Mouse (Mus musculus) gastrocnemius, postnatal 36 days (tissue): Measurements from ENCODE around the gene Hormad2. TPM values are rescaled to one million over a fixed set of nuclear protein-coding genes. Genes with fewer than 3 reads are reported as not detected.

Experiments used
- DNase-seq, 2 experiments: peaks; one replicate each; pipeline ENCODE4 v3.0.0; 2022
- intact Hi-C: fragments of 180-260 bp; cut with DNase I; formaldehyde crosslinking; loops from one replicate; pipeline ENCODE4 v1.15.1; 2025
- long read RNA-seq, 2 experiments: library from polyadenylated mRNA; stranded (forward); transcript quantifications; one replicate each; pipeline ENCODE4 v2.0.0; 2021
- total RNA-seq, 2 experiments: library from RNA; stranded (reverse); gene quantifications; 2 replicates each; pipeline ENCODE4 v1.2.3; 2021

Gene Hormad2
- total RNA-seq: not detected
- long read RNA-seq, experiment 1, partial matches to known transcripts: 0 of 1 reads
- long read RNA-seq, experiment 1, other reads (novel, unspliced or antisense): 1 of 1 reads
- long read RNA-seq, experiment 2: 0 reads

GRCm38 (mm10) chr11:4440978-4441377 lies at the start of gene Hormad2:
Gene Hormad2, minus strand, starts transcription at chr11:4441105.
- DNase-seq: no peak
- intact Hi-C loops: no loop called here

- intact Hi-C loops: loop anchor here (5.0 kb wide), 1 partner anchor 163 kb away; no protein-coding TSS in a partner anchor
Measured at GRCm38 (mm10) chr11:4489207-4489606, 48.3 kb upstream of the Hormad2 start.

DNA sequence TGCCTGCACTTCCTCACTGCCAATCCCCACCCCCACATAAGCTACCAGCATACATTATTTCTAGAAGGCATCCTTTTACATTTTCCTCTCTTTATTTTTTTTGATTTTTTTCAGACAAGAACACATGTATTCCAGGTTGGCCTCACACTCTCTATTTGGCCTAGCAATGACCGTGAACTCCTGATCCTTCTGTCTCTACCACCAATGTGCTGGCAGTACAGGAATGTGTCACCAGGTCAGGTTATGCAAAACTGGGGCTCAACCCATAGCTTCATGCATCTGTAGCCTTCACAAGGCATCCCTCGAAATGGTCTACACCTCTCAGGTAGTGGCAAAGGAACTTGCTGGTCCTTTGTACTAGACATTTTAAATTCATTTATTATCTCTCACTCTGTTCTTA lies 47.9 kb upstream of the Hormad2 start:
- no peak for DNase-seq
- intact Hi-C loops: loop anchor here (5.0 kb wide), 1 partner anchor 164 kb away; no protein-coding TSS in a partner anchor

More at GRCm38 (mm10) chr11:4489207-4489606, 48.3 kb upstream of the Hormad2 start:
- no peak for DNase-seq

DNA sequence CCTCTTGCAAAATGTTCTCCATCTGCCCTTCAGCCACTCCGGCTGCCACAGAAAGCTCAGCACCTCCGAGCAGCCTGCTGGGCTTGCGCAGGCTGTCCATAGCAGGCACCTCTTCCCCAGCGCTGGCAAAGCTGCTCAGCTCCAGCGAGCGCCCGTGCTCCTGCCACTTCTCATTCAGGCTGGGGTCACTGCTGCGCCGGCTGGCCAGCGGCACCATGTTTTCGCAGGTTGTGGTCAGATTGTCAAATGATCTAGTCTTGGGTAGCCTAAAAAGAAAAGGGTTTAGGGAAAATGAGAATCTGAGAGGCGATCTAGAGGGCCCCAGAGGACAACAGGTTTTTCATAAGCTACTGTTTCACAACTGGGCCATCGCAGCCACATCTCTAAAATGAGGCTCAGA lies 47.5 kb upstream of the Hormad2 start:
- no peak for DNase-seq
- intact Hi-C loops: loop anchor here (5.0 kb wide), 1 partner anchor 164 kb away; no protein-coding TSS in a partner anchor

DNA sequence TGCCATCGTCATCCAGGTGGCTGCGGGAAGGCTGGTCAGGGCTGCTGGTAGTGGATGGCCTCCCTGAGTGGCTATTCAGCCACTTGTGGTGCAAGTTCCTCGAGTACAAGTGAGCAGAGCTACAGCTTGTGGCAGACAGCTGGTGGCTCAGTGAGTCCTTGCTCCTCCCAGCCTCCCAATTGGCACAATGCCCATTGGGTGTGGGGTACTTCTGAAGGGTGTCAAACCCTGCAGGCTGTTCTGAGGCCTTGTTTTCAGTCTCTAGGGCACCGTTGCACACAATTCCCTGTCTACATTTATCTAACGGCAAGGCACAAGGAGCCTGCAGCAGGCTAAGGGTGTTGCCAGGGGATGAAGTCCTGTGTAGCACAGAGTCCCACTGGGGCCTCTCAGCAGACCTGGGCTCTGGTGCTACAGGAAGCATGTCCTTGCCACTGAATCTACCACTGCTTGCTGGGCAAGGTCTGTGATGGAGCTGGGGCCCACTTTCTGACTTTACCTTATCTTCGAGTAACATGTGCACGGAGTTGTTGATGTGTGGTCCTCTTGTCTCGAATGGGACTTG lies 46.6 kb upstream of the Hormad2 start:
- intact Hi-C loops: loop anchor here (5.0 kb wide), 1 partner anchor 165 kb away; no protein-coding TSS in a partner anchor
- DNase-seq: no peak

DNA sequence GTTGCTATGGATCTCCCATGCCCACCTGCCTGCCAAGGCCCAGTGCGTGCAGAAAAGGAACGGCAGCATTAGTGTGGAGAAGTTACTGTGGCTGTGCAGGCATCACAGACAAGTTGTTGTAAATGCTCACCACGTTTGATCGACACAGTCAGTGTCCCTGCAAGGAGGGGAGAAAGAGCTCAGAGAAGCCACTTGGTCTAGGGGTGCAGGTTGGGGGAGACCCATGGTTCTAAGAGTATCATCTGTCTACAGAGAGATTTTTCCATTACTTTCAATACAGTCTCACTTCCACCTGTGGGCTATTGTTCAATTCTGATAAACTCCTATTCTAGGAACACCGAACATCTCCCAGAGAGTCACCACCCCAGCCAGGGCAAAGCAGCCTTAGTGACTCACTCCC lies 43.6 kb upstream of the Hormad2 start:
- intact Hi-C loops: no loop called here

GRCm38 (mm10) chr11:4482641-4483040 lies 41.7 kb upstream of the Hormad2 start:
- no peak for DNase-seq
- intact Hi-C loops: no loop called here

More for the DNA sequence above, 43.6 kb upstream of the Hormad2 start:
- no peak for DNase-seq

GRCm38 (mm10) chr11:4476184-4476697 lies 35.3 kb upstream of the Hormad2 start:
- intact Hi-C loops: loop anchor here (10.0 kb wide), 1 partner anchor 1689 kb away; no protein-coding TSS in a partner anchor
- no peak for DNase-seq

DNA sequence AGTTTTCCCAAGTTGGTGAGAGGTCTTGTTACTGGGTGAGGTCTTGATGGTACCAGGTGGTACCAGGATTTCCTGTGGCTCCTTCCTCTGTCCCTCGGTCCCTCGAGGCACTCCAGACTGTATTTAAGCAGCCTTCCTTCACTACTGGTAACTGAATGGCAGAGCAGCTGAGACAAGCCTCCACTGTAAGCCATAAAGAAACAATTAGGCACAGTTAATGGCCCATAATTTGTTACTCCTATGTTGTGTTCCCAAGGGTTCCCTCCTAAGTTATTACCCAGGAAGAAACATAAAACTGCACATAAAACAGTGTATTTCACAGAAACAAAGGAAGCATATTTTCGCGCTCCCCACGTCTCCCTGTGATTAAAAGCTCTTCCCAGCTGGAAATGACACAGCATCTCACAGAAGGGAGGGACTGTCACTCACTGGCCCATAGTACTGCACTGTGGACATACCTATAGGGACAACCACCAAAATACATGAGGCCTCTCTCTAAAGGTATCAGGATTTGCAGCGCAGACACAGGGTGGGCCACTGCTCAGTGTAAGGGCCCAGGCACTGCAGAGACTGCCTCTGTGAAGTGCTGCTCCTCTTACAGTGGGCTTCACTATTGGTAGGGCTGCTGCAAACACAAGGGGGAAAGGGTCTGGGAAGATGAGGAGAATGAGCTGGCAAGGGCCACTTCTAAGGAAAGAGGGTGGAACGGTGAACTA lies 31.7 kb upstream of the Hormad2 start:
- intact Hi-C loops: loop anchor here (10.0 kb wide), 1 partner anchor 1692 kb away; no protein-coding TSS in a partner anchor
- DNase-seq: no peak

GRCm38 (mm10) chr11:4471734-4472133 lies 30.8 kb upstream of the Hormad2 start:
- DNase-seq: no peak
- intact Hi-C loops: loop anchor here (10.0 kb wide), 1 partner anchor 1693 kb away; no protein-coding TSS in a partner anchor

DNA sequence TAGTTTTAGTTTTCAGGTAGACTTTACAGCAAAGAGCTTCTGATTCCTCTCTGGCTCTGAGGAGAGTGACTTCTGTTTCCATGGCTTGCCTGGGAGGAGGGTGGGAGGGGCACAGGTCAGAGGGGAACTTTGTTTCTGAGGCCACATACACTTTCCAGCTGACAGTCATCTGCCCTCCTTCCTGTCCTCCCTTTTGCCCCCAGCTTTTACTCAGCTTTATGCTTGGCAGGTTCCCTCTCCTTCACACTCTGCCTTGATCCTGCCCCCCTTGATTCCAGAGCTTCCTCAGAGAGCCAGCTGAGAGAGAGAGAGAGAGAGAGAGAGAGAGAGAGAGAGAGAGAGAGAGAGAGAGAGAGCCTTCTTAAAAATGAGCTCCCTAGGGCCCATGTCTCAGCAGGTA lies 30.3 kb upstream of the Hormad2 start:
- intact Hi-C loops: loop anchor here (10.0 kb wide), 1 partner anchor 1694 kb away; no protein-coding TSS in a partner anchor
- DNase-seq: no peak

- intact Hi-C loops: no loop called here
- DNase-seq: no peak
Measured at GRCm38 (mm10) chr11:4469091-4469490, 28.2 kb upstream of the Hormad2 start.

DNA sequence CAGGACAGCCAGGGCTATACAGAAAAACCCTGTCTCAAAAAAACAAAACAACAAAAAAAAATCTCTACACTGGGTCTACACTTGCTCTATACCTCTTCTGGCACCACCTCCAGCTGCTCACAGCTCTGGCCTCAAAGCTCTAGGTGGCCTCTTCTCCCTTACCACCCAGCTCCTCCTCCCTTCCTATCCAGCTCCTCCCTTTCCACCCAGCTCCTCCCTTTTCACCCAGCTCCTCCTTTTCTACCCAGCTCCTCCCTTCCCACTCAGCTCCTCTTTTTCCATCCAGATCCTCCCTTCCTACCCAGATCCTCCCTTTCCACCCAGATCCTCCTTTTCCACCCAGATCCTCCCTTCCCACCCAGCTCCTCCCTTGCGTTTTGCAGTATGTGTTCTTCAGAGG lies 26.5 kb upstream of the Hormad2 start:
- no peak for DNase-seq
- intact Hi-C loops: no loop called here

DNA sequence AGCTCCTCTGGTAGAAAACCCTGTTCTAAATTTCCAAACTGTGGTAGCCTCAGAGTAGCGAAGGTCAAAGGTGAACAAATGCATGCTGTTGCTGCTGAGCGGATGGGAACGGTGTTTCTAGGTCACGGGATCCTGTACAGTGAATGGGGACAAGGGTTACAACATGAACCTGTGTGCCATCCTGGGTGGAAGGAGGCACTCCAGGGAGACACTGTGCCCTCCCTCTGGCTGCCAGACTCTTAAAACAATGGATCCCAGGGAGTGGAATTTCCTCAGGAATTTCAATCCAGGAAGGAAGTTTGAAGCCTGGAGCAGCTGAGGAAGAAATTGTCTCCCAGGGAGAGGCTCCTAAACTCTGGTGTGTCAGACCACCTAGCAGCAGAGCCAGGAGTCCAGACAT lies 25.3 kb upstream of the Hormad2 start:
- DNase-seq: no peak

GRCm38 (mm10) chr11:4464616-4465015 lies 23.7 kb upstream of the Hormad2 start:
- DNase-seq: no peak
- intact Hi-C loops: no loop called here

More for the DNA sequence above, 25.3 kb upstream of the Hormad2 start:
- intact Hi-C loops: no loop called here

DNA sequence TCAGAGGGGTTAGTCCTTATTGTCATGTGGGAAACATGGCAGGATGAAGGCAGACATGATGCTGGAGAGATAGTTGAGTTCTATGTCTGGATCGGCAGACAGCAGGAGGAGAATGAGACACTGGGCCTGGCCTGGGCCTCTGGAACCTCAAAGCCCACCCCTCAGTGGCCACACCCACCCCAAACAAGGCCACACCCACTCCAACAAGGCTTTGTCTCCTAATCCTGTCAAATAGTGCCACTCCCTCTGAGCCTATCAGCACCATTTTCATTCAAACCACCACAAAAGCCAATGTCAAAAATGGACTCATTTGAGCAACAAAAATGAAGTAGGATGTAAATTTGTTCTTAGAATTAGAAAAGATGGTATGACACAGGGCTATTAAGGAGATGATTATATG lies 23.3 kb upstream of the Hormad2 start:
- intact Hi-C loops: no loop called here
- no peak for DNase-seq

DNA sequence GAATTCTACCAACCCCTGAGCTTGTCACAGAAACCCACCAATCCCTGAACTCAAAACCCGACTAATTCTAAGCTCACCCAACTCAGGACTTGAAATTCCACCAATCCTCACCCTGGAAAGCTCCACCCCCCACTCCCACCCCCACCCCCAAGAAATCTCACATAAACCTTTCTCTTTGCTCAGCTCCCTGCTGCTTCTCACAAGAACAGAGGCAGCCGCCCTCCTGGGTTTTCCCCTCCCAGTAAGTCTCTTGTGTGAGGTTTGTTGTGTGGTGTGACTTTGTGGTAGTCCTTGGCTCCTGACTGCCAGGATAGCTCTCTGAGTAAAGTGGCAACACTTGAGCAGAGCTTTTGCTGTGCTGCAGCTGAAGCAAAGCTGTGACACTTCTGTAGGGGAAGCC lies 22.0 kb upstream of the Hormad2 start:
- DNase-seq: no peak
- intact Hi-C loops: no loop called here

GRCm38 (mm10) chr11:4461154-4461553 lies 20.2 kb upstream of the Hormad2 start:
- DNase-seq: no peak
- intact Hi-C loops: no loop called here

DNA sequence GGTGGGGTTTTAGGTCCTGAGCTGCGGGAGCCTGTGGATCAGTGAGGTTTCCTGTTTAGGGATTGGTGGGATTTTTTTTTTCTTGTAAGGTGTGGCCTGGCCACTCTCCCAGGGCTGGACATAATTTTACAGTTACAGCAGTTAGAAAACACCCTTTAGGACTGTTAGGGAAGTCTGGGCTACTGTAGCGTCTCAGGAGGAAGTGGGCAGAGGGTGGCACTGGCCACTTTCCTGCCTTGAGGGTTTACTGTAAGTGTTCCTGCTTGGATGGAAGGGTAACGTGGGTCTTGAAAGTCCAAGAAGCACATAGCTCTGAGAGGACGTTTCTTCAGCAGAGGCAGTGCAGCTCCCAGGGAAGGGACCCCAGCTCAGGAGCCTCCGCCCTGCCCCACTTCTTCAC lies 19.7 kb upstream of the Hormad2 start:
- DNase-seq: no peak
- intact Hi-C loops: no loop called here

GRCm38 (mm10) chr11:4454895-4455535 lies 14.1 kb upstream of the Hormad2 start:
- intact Hi-C loops: no loop called here
- no peak for DNase-seq
